Mouse (Mus musculus): ENCODE measurements around the gene Tcp1.
"Not testable (repeated sequence)": the region's sequence is repeated elsewhere in the genome, so short reads cannot be mapped to it uniquely, and the experiment has no call there.

Gene Tcp1

DNA sequence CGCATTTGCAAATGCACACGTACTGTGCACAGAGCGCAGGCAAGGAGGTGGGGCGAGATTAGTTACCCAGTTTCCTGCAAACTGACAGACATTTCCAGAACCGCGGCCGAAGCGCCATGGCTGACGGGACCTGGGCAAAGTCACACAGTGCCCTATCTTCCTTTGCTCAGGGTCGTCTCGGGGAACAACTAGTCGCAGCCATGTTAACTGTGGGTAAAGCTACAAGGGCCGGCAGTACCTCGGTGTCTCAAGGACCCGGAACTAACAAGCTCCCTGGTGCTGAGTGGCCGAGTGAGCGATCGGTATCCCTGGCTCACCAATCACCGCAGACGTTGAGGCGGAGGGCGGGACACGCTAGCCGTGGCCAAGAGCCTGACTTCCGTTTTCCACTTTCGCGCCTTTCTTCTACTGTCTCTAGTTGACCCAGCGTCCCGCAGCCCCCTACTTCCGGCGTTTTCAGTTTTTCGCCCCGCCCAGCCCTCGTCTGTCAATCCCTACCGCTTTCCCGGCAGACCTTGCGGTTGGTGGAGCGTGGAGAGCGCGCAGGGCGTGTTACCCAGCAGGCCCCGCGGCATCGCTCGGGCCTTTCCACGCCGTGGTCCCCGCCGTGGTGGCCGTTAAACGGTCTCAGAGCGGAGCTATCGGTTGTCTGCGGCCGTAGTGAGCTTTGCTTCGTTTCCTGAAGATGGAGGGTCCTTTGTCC, 531 bp downstream of the Tcp1 start, which contains the start of gene Mrpl18:
Mrpl18 (minus strand) TSS at position 465 of the 703 bp plus-strand sequence.
- DNase-seq = peak; percentile 99 to 100

- DNase-seq = peak in 1 of 2 experiments; percentile 57
These were observed 1.3 kb downstream of the Tcp1 start for GRCm38 (mm10) chr17:12916588-12917380.

GRCm38 (mm10) chr17:12921073-12921472, 5.6 kb downstream of the Tcp1 start:
- no peak for DNase-seq

DNA sequence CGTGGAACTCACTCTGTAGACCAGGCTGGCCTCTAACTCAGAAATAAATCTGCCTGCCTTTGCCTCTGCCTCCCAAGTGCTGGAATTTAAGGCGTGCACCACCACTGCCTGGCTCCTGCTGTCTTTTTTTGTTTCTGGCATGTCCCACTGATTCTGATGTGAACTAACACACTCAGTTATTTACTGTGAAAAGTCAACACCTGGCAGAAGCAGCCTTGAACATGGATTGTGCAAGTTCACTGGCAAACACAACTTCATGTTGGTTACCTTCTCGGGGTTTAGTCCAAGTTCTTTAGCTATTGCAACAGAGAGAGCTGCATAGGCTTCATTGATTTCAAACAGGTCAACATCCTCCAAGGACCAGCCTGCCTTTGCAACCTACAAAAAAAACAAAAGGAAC, 9.5 kb downstream of the Tcp1 start:
- no peak for DNase-seq

- no peak for DNase-seq
These were observed 10.2 kb downstream of the Tcp1 start for GRCm38 (mm10) chr17:12925703-12926180.

DNA sequence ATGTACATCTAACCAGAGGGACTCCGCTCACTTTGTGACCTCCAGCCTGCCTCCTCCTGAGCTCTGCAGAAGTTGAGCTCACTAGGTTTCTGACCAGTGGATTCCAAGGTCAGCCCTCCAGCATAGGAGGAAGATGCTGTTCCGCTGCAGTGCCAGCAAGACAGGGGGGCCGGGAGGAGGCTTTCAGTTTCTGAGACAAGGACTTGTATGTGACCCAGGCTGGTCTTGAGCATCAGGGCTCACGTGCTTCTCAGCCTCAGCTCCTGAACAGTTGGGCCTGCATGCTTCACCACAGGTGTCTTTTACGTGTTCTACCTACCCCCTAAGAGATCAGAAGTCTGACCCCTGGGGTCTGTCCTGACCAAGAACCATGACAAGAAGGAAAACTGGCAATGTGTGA, 16.1 kb downstream of the Tcp1 start:
- peak; percentile 43 to 44 for DNase-seq

DNA sequence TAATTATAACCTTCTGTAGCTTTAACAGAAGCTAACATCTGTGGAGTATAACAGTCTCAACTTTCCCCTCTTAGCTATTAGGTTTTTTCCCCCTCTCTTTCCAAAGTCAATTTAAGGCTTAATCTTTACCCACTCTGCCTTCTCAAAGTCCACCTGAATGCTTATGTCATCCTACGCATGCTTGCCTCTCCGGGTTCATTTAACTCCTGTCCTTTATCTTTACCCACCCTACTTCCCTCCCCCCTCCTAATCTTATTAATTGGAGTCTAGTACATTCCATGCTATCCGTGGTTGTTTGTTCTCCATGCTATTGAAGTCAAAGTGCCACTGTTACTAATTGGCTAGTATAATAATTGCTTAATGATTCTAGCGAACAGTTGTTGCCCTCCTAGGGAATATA, 20.2 kb downstream of the Tcp1 start:
- DNase-seq = peak; percentile 28 to 83

DNA sequence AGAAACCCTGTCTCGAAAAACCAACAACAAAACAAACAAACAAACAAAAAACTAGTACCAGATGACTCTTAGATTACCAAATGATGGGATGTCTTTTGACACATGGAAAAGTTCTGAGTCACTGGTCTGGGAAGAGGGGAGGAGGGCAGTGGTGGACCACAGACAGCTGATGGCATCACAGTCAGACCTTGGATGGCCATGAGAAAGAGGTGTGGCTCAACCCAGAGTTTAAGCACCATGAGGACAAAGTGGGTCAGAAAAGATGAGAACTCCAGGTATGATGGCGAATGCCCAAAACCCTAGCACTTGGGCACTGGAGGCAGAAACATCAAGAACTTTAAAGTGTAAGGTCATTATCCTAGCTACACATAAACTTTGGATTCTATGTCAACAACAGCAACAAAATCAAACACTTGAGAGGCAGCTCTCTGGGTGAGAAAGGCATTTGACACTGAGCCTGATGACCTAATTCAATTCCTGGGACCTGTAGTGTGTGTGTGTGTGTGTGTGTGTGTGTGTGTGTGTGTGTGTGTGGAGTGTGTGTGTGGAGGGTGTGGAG, 22.0 kb downstream of the Tcp1 start:
- DNase-seq = peak in 1 of 2 experiments; percentile 18

- no peak for DNase-seq
These were observed 22.6 kb downstream of the Tcp1 start for GRCm38 (mm10) chr17:12938077-12938476.

- not testable (repeated sequence) for DNase-seq
These were observed 24.1 kb downstream of the Tcp1 start for GRCm38 (mm10) chr17:12939377-12940148.

GRCm38 (mm10) chr17:12940151-12940805, 24.8 kb downstream of the Tcp1 start, which contains the start of gene Acat3:
Acat3 (minus strand) TSS chr17:12940600.
- peak; percentile 45 to 54 for DNase-seq

- no peak for DNase-seq
These were observed 26.2 kb downstream of the Tcp1 start for GRCm38 (mm10) chr17:12941543-12942260.

DNA sequence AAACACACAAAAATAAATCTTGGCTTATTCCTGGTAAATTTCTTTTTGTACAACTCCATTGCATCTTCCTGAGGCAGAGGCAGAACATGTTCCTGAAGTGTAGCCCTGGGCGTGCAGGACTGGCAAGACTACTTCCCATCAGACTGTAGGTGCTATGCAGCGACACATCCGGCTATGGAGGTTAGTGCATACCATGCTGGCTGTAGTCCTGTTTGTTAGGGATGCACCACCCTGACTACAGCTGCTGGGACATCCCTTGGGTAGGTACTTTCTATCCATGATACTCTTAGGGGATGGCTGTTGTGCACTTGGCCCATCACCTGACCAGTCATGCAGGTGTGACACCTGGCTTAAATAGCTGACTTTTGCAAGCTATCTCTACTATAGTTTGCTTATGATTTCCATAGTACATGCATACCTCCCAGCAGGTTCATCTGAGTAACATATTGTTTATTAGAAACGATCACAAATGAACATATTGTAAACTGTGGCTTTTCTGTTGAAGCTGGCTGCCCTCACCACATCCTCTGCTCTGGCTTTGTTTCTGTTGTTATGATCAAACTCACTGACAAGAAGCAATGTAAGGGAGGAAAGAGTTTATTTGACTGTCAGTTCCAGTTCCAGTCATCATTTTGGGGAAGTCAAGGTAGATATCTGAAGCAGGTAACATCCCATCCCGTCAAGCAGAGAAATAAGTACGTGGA, 27.1 kb downstream of the Tcp1 start:
- no peak for DNase-seq

GRCm38 (mm10) chr17:12949669-12950068, 34.2 kb downstream of the Tcp1 start:
- no peak for DNase-seq

- peak; percentile 42 to 71 for DNase-seq
These were observed 41.2 kb downstream of the Tcp1 start for GRCm38 (mm10) chr17:12956664-12957063.

DNA sequence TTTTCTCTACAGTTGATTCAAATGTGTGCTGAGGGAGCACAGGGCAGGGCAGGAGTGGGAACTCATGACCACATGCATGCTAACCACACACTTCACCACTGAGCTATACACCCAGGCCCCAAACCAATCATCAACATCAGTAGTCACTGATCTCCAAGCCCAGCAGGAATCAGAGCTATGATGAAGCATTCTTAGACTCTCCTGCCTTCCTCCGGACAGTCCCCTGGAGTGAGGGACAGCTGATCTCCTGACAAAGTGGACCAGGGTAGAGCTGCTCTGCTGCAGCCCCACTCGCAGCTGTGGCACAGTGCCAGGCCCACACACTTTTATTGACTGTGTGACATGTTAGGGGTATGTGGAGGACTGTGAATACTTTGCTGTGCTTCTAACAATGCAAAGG, 43.9 kb downstream of the Tcp1 start:
- not testable (repeated sequence) for DNase-seq

- DNase-seq = peak; percentile 95 to 96
These were observed 44.9 kb downstream of the Tcp1 start, which contains the start of gene Acat2 for GRCm38 (mm10) chr17:12960331-12960873. Acat2 (minus strand) TSS chr17:12960747.

- DNase-seq = peak; percentile 31 to 63
These were observed 48.0 kb downstream of the Tcp1 start for GRCm38 (mm10) chr17:12963476-12963875.

- no peak for DNase-seq
These were observed 51.7 kb downstream of the Tcp1 start for GRCm38 (mm10) chr17:12967173-12967572.

DNA sequence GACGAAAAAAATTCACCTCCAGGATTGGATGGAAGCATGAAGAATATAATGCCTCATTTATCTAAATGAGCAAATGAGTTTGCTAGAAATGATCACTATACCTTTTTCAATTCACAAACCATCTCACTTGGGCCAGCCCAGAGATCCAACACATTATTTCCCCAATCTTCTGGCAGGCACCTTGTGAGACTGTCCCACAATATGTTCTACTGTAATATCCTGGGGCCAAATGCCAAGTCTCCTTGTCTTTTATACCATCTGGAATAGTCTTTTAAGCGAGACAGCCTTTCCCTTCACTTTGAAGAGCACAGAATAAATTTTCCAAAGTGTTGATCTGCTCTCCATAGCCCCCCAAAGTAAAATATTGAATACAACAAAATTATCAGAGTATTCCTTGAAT, 58.4 kb downstream of the Tcp1 start:
- no peak for DNase-seq

Measured in kidney, postnatal 36 days (tissue).